Mouse (Mus musculus): ENCODE measurements around the gene Slc35c2. TPM values are rescaled to one million over a fixed set of nuclear protein-coding genes. Genes with fewer than 3 reads are reported as not detected.

The Slc35c2 gene
- polyA plus RNA-seq, 1 experiment = 46.5 TPM

DNA sequence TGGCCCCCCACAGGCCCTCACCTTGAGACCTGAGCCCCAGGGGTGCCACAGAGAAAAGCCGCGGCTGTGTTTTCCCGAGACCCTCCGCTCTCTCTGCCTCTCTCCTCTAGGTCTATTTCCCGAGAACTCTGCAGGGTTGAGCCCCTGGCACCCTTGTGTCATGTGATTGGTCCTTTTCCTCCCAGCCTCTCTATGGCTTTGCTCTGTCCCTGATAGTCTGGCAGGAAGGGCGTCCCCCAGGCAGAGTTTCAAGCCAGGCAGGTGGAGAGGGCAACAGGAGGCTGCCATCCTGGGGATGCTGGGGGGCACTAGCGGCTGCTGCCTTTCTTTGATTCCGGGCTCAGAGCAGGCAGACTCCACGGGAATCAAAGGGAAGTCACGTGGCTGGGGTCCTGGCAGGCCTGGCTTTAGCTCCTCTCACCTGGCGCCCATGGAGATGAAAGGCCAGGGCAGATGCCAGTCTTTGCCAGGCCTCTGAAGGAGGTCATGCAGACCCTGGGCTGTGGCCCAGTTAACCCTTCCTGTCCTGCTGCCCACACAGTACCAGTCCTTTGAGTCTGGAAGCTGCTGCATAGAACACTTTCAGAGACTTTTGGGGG is 44.4 kb downstream of the Slc35c2 start:
- Histone ChIP-seq H3ac (ENCODE audit: control insufficient read depth, insufficient read length, low read depth) (no peak overlapping the region), H3K27me3 (ENCODE audit: control insufficient read depth, insufficient read depth, insufficient read length) (peaks cover 96% of the 10 kb centered on the region), H3K4me3 (ENCODE audit: insufficient read depth, poor library complexity, severe bottlenecking) (no peak overlapping the region), H3K79me2 (ENCODE audit: control insufficient read depth, insufficient read depth) (no peaks in the 10 kb centered on the region), H3K36me3 (ENCODE audit: control insufficient read depth, insufficient read depth) (no peaks in the 10 kb centered on the region), H3K79me3 (ENCODE audit: low read depth) (no peaks in the 10 kb centered on the region)
- TF ChIP-seq USF1 (IDR thresholded peaks at IDR 0.05; ENCODE audit: low read depth) (no peak), MYOG (IDR thresholded peaks at IDR 0.05; ENCODE audit: control insufficient read depth, extremely low read depth, insufficient read length) (no peak), MAX (IDR thresholded peaks at IDR 0.05) (no peak), CEBPB (IDR thresholded peaks at IDR 0.05; ENCODE audit: low read depth) (no peak), MYOD1 (IDR thresholded peaks at IDR 0.05; ENCODE audit: control insufficient read depth, insufficient read length, low read depth) (no peak), FOSL1 (IDR thresholded peaks at IDR 0.05; ENCODE audit: insufficient read depth, low read length, poor library complexity, severe bottlenecking) (no peak), CTCF (IDR thresholded peaks at IDR 0.05; ENCODE audit: control insufficient read depth, insufficient read depth, insufficient read length) (no peak)

DNA sequence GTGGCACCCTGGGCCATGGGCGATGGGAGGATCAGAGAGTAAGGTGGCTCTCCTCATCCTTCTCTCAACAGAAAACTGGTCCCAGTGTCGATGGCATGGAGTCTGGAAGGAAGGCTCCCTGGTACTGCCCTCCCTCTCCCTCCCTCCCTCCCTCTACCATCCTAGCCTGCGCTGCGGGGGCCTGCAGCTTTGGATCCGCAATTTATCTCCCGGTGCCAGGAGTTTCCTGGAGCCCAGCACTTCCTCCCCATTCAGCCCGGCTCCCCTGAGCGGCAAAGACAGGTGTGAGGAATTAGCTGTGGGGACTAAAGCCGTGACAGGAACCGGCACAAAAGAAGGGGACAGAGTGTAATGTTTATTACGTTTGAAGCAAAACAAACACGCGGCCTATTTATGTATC is 45.1 kb downstream of the Slc35c2 start:
- Histone ChIP-seq H3K79me2 (ENCODE audit: control insufficient read depth, insufficient read depth) (no peaks in the 10 kb centered on the region), H3K4me3 (ENCODE audit: insufficient read depth, poor library complexity, severe bottlenecking) (no peak overlapping the region), H3K79me3 (ENCODE audit: low read depth) (no peaks in the 10 kb centered on the region), H3K36me3 (ENCODE audit: control insufficient read depth, insufficient read depth) (no peaks in the 10 kb centered on the region), H3K27me3 (ENCODE audit: control insufficient read depth, insufficient read depth, insufficient read length) (peaks cover 99% of the 10 kb centered on the region), H3ac (ENCODE audit: control insufficient read depth, insufficient read length, low read depth) (no peak overlapping the region)
- TF ChIP-seq CEBPB (IDR thresholded peaks at IDR 0.05; ENCODE audit: low read depth) (no peak), MYOD1 (IDR thresholded peaks at IDR 0.05; ENCODE audit: control insufficient read depth, insufficient read length, low read depth) (no peak), MAX (IDR thresholded peaks at IDR 0.05) (no peak), FOSL1 (IDR thresholded peaks at IDR 0.05; ENCODE audit: insufficient read depth, low read length, poor library complexity, severe bottlenecking) (no peak), USF1 (IDR thresholded peaks at IDR 0.05; ENCODE audit: low read depth) (no peak), MYOG (IDR thresholded peaks at IDR 0.05; ENCODE audit: control insufficient read depth, extremely low read depth, insufficient read length) (no peak), CTCF (IDR thresholded peaks at IDR 0.05; ENCODE audit: control insufficient read depth, insufficient read depth, insufficient read length) (no peak)

- no peak overlapping the region for H3K4me3 ChIP-seq (ENCODE audit: insufficient read depth, poor library complexity, severe bottlenecking)
- no peaks in the 10 kb centered on the region for H3K79me2 ChIP-seq (ENCODE audit: control insufficient read depth, insufficient read depth)
- H3ac ChIP-seq (ENCODE audit: control insufficient read depth, insufficient read length, low read depth) = no peak overlapping the region
- TF ChIP-seq MYOG (IDR thresholded peaks at IDR 0.05; ENCODE audit: control insufficient read depth, extremely low read depth, insufficient read length) (no peak), FOSL1 (IDR thresholded peaks at IDR 0.05; ENCODE audit: insufficient read depth, low read length, poor library complexity, severe bottlenecking) (no peak), CTCF (IDR thresholded peaks at IDR 0.05; ENCODE audit: control insufficient read depth, insufficient read depth, insufficient read length) (no peak), MYOD1 (IDR thresholded peaks at IDR 0.05; ENCODE audit: control insufficient read depth, insufficient read length, low read depth) (no peak), CEBPB (IDR thresholded peaks at IDR 0.05; ENCODE audit: low read depth) (no peak), MAX (IDR thresholded peaks at IDR 0.05) (no peak), USF1 (IDR thresholded peaks at IDR 0.05; ENCODE audit: low read depth) (no peak)
- H3K79me3 ChIP-seq (ENCODE audit: low read depth) = no peaks in the 10 kb centered on the region
- peaks cover 97% of the 10 kb centered on the region for H3K27me3 ChIP-seq (ENCODE audit: control insufficient read depth, insufficient read depth, insufficient read length)
- no peaks in the 10 kb centered on the region for H3K36me3 ChIP-seq (ENCODE audit: control insufficient read depth, insufficient read depth)
Observed at GRCm38 (mm10) chr2:165241786-165242185, 45.9 kb downstream of the Slc35c2 start.

- no peak overlapping the region for H3ac ChIP-seq (ENCODE audit: control insufficient read depth, insufficient read length, low read depth)
- H3K27me3 ChIP-seq (ENCODE audit: control insufficient read depth, insufficient read depth, insufficient read length) = peaks cover 93% of the 10 kb centered on the region
- no peaks in the 10 kb centered on the region for H3K36me3 ChIP-seq (ENCODE audit: control insufficient read depth, insufficient read depth)
- TF ChIP-seq USF1 (IDR thresholded peaks at IDR 0.05; ENCODE audit: low read depth) (no peak), CEBPB (IDR thresholded peaks at IDR 0.05; ENCODE audit: low read depth) (no peak), MYOG (IDR thresholded peaks at IDR 0.05; ENCODE audit: control insufficient read depth, extremely low read depth, insufficient read length) (no peak), MYOD1 (IDR thresholded peaks at IDR 0.05; ENCODE audit: control insufficient read depth, insufficient read length, low read depth) (no peak), FOSL1 (IDR thresholded peaks at IDR 0.05; ENCODE audit: insufficient read depth, low read length, poor library complexity, severe bottlenecking) (no peak), MAX (IDR thresholded peaks at IDR 0.05) (no peak), CTCF (IDR thresholded peaks at IDR 0.05; ENCODE audit: control insufficient read depth, insufficient read depth, insufficient read length) (no peak)
- H3K79me3 ChIP-seq (ENCODE audit: low read depth) = no peaks in the 10 kb centered on the region
- no peaks in the 10 kb centered on the region for H3K79me2 ChIP-seq (ENCODE audit: control insufficient read depth, insufficient read depth)
- H3K4me3 ChIP-seq (ENCODE audit: insufficient read depth, poor library complexity, severe bottlenecking) = no peak overlapping the region
Observed at GRCm38 (mm10) chr2:165240371-165240770, 47.3 kb downstream of the Slc35c2 start.

- peaks cover 94% of the 10 kb centered on the region for H3K27me3 ChIP-seq (ENCODE audit: control insufficient read depth, insufficient read depth, insufficient read length)
Observed at GRCm38 (mm10) chr2:165239533-165240144, 48.0 kb downstream of the Slc35c2 start.

More at GRCm38 (mm10) chr2:165239533-165240144, 48.0 kb downstream of the Slc35c2 start:
- no peak overlapping the region for H3K4me3 ChIP-seq (ENCODE audit: insufficient read depth, poor library complexity, severe bottlenecking)
- H3K79me2 ChIP-seq (ENCODE audit: control insufficient read depth, insufficient read depth) = no peaks in the 10 kb centered on the region
- no peak overlapping the region for H3ac ChIP-seq (ENCODE audit: control insufficient read depth, insufficient read length, low read depth)
- no peaks in the 10 kb centered on the region for H3K36me3 ChIP-seq (ENCODE audit: control insufficient read depth, insufficient read depth)
- H3K79me3 ChIP-seq (ENCODE audit: low read depth) = no peaks in the 10 kb centered on the region
- no peak for TF ChIP-seq USF1 (IDR thresholded peaks at IDR 0.05; ENCODE audit: low read depth)
- TF ChIP-seq FOSL1 (IDR thresholded peaks at IDR 0.05; ENCODE audit: insufficient read depth, low read length, poor library complexity, severe bottlenecking) = no peak
- no peak for TF ChIP-seq MYOG (IDR thresholded peaks at IDR 0.05; ENCODE audit: control insufficient read depth, extremely low read depth, insufficient read length)
- TF ChIP-seq MAX (IDR thresholded peaks at IDR 0.05) = no peak
- TF ChIP-seq CEBPB (IDR thresholded peaks at IDR 0.05; ENCODE audit: low read depth) = no peak
